Mouse (Mus musculus): ENCODE results near the gene Gabrr1.

Gene Gabrr1

GRCm38 (mm10) chr4:33208881-33209841, 76.8 kb downstream of the Gabrr1 start, which contains the start of gene Srsf12:
TSS of gene Srsf12 (plus strand) at chr4:33208991.
- DNase-seq (ENCODE audit: low read depth) = no peak
